Mouse (Mus musculus) liver, embryonic 16.5 days (tissue): ENCODE results near the gene Tmem131l. TPM values are rescaled to one million over a fixed set of nuclear protein-coding genes. Genes with fewer than 3 reads are reported as not detected.
A peak's percentile ranks its signal among the peaks of the same experiment; 100 is the strongest.

Experiments used
- ATAC-seq: fragments of 200-750 bp; cut with Nextera tagmentation; 2 replicates; pipeline ENCODE4 v1.8.0; 2017; ENCODE audit warnings: low read depth, mild to moderate bottlenecking, moderate number of reproducible peaks, moderate library complexity
- H3K27ac ChIP-seq: fragments of 300-500 bp; sonication (generic); 2 replicates; pipeline ENCODE4 v1.5.1; 2014; ENCODE audit warnings: mild to moderate bottlenecking, low read length
- H3K27me3 ChIP-seq: fragments of 300-500 bp; sonication (generic); 2 replicates; pipeline ENCODE4 v1.6.1; 2014; ENCODE audit warnings: low read depth, low read length, mixed read lengths; ENCODE audit not compliant: control insufficient read depth, insufficient read depth
- H3K36me3 ChIP-seq: fragments of 300-500 bp; sonication (generic); 2 replicates; pipeline ENCODE4 v1.6.1; 2014; ENCODE audit warnings: mild to moderate bottlenecking; ENCODE audit not compliant: control insufficient read depth, insufficient read depth
- H3K4me1 ChIP-seq: fragments of 300-500 bp; sonication (generic); 2 replicates; pipeline ENCODE4 v1.6.1; 2014; ENCODE audit warnings: low read depth, low read length, mixed read lengths; ENCODE audit not compliant: control insufficient read depth
- H3K4me2 ChIP-seq: fragments of 300-500 bp; sonication (generic); 2 replicates; pipeline ENCODE4 v1.6.1; 2014; ENCODE audit warnings: low read depth, low read length, mixed read lengths
- H3K4me3 ChIP-seq: fragments of 300-500 bp; sonication (generic); 2 replicates; pipeline ENCODE4 v1.5.1; 2014; ENCODE audit warnings: low read depth, mild to moderate bottlenecking, low read length
- H3K9ac ChIP-seq: fragments of 300-500 bp; sonication (generic); 2 replicates; pipeline ENCODE4 v1.6.1; 2014; ENCODE audit warnings: low read depth, low read length
- H3K9me3 ChIP-seq: fragments of 300-500 bp; sonication (generic); replicated peaks from 2 replicates; pipeline ENCODE4 v1.6.1; 2016; ENCODE audit warnings: low read length; ENCODE audit not compliant: control insufficient read depth
- WGBS: fragments of 180-500 bp; shearing (Covaris S2); extraction: QIAGEN DNeasy Blood & Tissue Kit; methylation state at CpG from one replicate; pipeline ENCODE4 v1.1.7; 2014; ENCODE audit not compliant: insufficient replicate concordance; 5-methylcytosine and 5-hydroxymethylcytosine counted together
- polyA plus RNA-seq: library from polyadenylated mRNA; unstranded; fragments of >200 nt; fragmentation: Nextera tagmentation; extraction: Ambion mirVana; gene quantifications from 2 replicates; pipeline ENCODE4 v1.2.1, GENCODE M21; 2015

Tmem131l gene
- polyA plus RNA-seq, 1 experiment from 2014 or later = 29.8 TPM

- Histone ChIP-seq H3K36me3 (peaks cover 12% of the 10 kb centered on the region), H3K9me3 (no peaks in the 10 kb centered on the region; the same call in 1 of the 2 replicates), H3K9ac (no peak overlapping the region), H3K27ac (no peak overlapping the region), H3K4me3 (no peak overlapping the region), H3K4me2 (no peak overlapping the region), H3K4me1 (peaks cover 34% of the 10 kb centered on the region), H3K27me3 (no peaks in the 10 kb centered on the region)
- 76% methylated on average over 5 of the region's 5 CpGs for WGBS
- ATAC-seq = no peak
Measured at GRCm38 (mm10) chr3:84010995-84011663, 28.8 kb downstream of the Tmem131l start.

DNA sequence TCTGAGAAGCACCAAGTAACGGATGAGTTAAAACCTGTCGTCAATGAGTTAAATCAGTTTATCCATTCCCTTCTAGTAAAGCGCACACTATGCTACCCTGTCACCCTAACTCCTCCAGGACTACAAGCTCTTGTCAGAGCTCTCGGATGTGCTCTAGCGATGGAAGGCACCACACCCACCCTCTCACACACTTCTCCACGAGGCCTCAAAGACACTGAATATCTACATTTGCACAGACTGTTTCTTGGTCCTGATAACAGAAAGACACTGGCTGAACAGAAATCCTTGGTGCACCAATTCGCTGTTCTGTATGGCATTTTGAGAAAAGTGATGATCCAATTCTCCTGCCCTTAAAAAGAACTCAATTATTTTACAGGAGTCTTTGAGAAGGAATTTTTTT is 34.0 kb downstream of the Tmem131l start:
- Histone ChIP-seq H3K4me3 (peak overlapping the region; percentile 8; the same call in 1 of the 2 replicates), H3K4me2 (peak overlapping the region; percentile 45), H3K27ac (peak overlapping the region; percentile 73), H3K27me3 (no peaks in the 10 kb centered on the region), H3K9me3 (no peaks in the 10 kb centered on the region), H3K36me3 (no peaks in the 10 kb centered on the region), H3K9ac (no peak overlapping the region), H3K4me1 (peaks cover 62% of the 10 kb centered on the region)
- whole genome bisulfite sequencing = 34% methylated on average over 7 of the region's 7 CpGs
- ATAC-seq = peak; percentile 90

- H3K4me2 ChIP-seq = no peak overlapping the region
- WGBS = 77% methylated on average over 2 of the region's 2 CpGs
- no peak for ATAC-seq
- no peak overlapping the region for H3K27ac ChIP-seq
- peaks cover 58% of the 10 kb centered on the region for H3K4me1 ChIP-seq
- H3K4me3 ChIP-seq = no peak overlapping the region
- H3K9ac ChIP-seq = no peak overlapping the region
- no peaks in the 10 kb centered on the region for H3K36me3 ChIP-seq
- no peaks in the 10 kb centered on the region for H3K9me3 ChIP-seq
- H3K27me3 ChIP-seq = no peaks in the 10 kb centered on the region
Measured at GRCm38 (mm10) chr3:84004330-84005090, 35.5 kb downstream of the Tmem131l start.

- 66% methylated on average over 6 of the region's 6 CpGs for WGBS
- Histone ChIP-seq H3K9me3 (no peaks in the 10 kb centered on the region), H3K9ac (no peak overlapping the region), H3K36me3 (no peaks in the 10 kb centered on the region), H3K4me3 (no peak overlapping the region), H3K27ac (peak overlapping the region; percentile 61), H3K4me1 (peaks cover 44% of the 10 kb centered on the region), H3K27me3 (no peaks in the 10 kb centered on the region), H3K4me2 (no peak overlapping the region)
- peak; percentile 68 for ATAC-seq
Measured at GRCm38 (mm10) chr3:84002433-84003090, 37.4 kb downstream of the Tmem131l start.

GRCm38 (mm10) chr3:83997563-83997962 is 42.4 kb downstream of the Tmem131l start:
- Histone ChIP-seq H3K27ac (no peak overlapping the region), H3K4me1 (peaks cover 13% of the 10 kb centered on the region), H3K4me2 (no peak overlapping the region), H3K4me3 (no peak overlapping the region), H3K9ac (no peak overlapping the region), H3K27me3 (no peaks in the 10 kb centered on the region), H3K9me3 (no peaks in the 10 kb centered on the region), H3K36me3 (no peaks in the 10 kb centered on the region)
- ATAC-seq = no peak
- WGBS = 59% methylated on average over 5 of the region's 5 CpGs

GRCm38 (mm10) chr3:83997036-83997435 is 42.9 kb downstream of the Tmem131l start:
- no peaks in the 10 kb centered on the region for H3K9me3 ChIP-seq
- no peaks in the 10 kb centered on the region for H3K27me3 ChIP-seq
- no peak overlapping the region for H3K4me2 ChIP-seq
- WGBS = 71% methylated on average over 3 of the region's 3 CpGs
- H3K4me1 ChIP-seq = peaks cover 14% of the 10 kb centered on the region
- no peak overlapping the region for H3K4me3 ChIP-seq
- H3K27ac ChIP-seq = no peak overlapping the region
- H3K36me3 ChIP-seq = no peaks in the 10 kb centered on the region
- no peak overlapping the region for H3K9ac ChIP-seq
- no peak for ATAC-seq

- no peak for ATAC-seq
- Histone ChIP-seq H3K27ac (no peak overlapping the region), H3K4me2 (no peak overlapping the region), H3K36me3 (no peaks in the 10 kb centered on the region), H3K4me1 (peaks cover 16% of the 10 kb centered on the region), H3K27me3 (no peaks in the 10 kb centered on the region), H3K9me3 (no peaks in the 10 kb centered on the region), H3K9ac (no peak overlapping the region), H3K4me3 (no peak overlapping the region)
- whole genome bisulfite sequencing = 87% methylated on average over 6 of the region's 6 CpGs
Measured at GRCm38 (mm10) chr3:83996086-83996485, 43.9 kb downstream of the Tmem131l start.

DNA sequence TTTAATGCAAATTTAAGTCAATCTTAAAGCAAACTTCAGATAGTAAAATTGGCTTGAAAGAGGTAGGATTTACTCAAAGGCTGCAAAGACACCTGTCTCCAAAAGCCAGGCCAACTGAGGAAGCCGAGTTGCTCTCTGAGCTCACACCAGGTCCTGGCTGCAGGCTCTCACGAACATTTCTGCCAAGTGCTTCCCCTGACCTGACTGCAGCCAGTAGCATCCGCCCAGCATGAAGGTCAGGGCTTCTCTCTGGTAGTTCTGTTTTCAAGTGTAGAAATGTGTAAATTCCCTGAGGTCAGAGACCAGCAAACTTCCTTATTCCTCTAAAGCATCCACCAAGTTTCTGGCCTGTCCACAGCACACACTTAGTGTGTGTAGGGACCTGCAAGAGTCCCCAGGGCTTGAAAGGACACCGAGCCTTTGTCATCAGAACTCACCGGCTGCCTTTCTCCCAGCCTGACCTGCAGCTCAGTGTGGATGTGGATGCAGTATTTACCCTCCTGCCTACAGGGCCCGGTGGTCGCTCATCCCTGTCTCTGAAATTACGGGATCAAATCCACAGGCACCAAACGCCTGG is 44.6 kb downstream of the Tmem131l start:
- Histone ChIP-seq H3K4me1 (peaks cover 16% of the 10 kb centered on the region), H3K27me3 (no peaks in the 10 kb centered on the region), H3K9ac (no peak overlapping the region), H3K36me3 (no peaks in the 10 kb centered on the region), H3K4me3 (no peak overlapping the region), H3K27ac (no peak overlapping the region), H3K4me2 (no peak overlapping the region), H3K9me3 (no peaks in the 10 kb centered on the region)
- 68% methylated on average over 9 of the region's 9 CpGs for WGBS
- ATAC-seq = no peak
